Mouse (Mus musculus): ENCODE measurements around the gene Stip1.
A peak's percentile ranks its signal among the peaks of the same experiment; 100 is the strongest.

The Stip1 gene

GRCm38 (mm10) chr19:6985300-6985699 is 54.5 kb downstream of the Stip1 start:
- DNase-seq (ENCODE audit: low read depth) = no peak

- DNase-seq (ENCODE audit: low read depth) = no peak
These were observed 56.1 kb downstream of the Stip1 start for GRCm38 (mm10) chr19:6983621-6984020.

GRCm38 (mm10) chr19:6981465-6981864 is 58.3 kb downstream of the Stip1 start:
- DNase-seq (ENCODE audit: low read depth) = no peak

DNA sequence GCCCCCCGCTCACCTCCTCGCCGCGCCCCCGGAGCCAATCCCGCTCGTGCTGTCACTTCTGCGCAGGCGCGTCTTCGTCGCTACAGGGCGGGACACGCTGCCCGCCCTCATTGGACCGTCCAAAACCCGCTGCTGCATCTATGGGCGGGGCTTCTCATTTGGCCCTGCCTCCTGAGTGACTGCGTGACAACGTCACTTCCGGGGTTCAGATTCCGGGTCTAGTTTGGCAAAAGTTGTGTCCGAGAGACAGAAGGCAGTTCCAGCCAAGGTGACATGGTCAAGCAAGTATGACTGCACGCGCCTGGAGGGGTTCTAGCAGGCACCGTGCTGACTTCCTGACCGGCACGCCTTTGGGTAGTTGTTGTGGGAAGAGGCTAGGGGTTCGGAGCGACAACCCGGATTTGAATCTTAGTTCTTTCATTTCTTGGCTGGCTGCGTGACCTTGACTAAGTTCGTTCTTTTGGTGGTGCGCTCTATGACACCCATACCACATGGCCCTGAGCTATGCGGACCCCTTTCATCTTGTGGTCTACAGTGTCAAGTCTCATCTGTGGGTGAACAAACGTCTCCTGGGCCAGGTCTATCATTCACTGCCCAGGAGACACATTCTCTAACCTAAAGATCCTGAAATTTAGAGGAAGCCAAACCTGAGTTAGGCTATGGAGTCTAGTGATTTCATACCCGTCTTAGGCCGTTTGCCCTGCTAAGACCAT is 59.2 kb downstream of the Stip1 start, which contains the start of gene Fkbp2:
Fkbp2 (minus strand) TSS at position 121 of the 713 bp plus-strand sequence.
- peak; percentile 98 for DNase-seq (ENCODE audit: low read depth)

DNA sequence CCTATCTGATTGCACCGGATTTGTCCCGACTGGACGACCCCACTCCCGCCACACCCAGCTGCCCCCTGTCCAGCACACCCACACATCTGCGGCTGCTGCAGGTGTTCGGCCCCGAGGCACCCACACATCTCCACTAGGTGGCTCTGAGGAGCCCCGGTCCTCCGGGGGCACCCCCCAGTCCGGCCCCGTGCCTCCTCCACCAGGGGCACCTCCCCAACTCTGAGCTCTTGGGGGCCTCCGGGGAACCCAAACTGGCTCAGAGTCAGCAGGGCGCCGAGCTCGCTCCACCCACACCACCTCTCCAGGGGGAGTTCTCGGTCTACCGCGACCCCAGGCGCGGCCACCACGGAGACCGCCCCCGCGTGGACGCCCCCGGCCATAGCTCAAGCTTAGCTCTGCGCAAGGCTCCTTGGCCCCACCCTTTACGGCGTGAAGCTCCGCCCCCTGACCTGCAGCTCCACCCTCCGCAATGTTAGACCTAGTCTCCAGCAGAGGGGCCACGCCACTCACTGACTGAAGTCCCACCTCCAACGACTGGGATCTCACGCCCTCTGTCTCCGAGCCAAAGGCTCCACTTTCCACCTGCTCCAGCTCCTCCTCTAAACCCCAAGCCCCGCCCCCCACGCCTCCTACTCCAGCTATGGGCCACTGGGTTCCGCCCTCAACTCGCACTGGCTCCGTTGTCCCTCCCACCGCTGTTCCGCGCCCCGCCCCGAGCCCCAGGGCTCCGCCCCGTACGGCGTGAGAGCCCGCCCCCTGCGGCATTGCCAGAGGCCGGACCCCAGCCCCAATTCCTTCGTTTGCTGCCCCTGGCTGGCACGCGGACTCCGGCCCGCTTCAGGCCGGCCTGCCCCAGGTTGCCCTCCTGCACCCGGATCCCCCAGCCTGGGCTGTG is 60.0 kb downstream of the Stip1 start:
- DNase-seq (ENCODE audit: low read depth) = peak; percentile 99

- no peak for DNase-seq (ENCODE audit: low read depth)
These were observed 60.7 kb downstream of the Stip1 start for GRCm38 (mm10) chr19:6979001-6979479.

- no peak for DNase-seq (ENCODE audit: low read depth)
These were observed 61.2 kb downstream of the Stip1 start for GRCm38 (mm10) chr19:6978639-6978974.

DNA sequence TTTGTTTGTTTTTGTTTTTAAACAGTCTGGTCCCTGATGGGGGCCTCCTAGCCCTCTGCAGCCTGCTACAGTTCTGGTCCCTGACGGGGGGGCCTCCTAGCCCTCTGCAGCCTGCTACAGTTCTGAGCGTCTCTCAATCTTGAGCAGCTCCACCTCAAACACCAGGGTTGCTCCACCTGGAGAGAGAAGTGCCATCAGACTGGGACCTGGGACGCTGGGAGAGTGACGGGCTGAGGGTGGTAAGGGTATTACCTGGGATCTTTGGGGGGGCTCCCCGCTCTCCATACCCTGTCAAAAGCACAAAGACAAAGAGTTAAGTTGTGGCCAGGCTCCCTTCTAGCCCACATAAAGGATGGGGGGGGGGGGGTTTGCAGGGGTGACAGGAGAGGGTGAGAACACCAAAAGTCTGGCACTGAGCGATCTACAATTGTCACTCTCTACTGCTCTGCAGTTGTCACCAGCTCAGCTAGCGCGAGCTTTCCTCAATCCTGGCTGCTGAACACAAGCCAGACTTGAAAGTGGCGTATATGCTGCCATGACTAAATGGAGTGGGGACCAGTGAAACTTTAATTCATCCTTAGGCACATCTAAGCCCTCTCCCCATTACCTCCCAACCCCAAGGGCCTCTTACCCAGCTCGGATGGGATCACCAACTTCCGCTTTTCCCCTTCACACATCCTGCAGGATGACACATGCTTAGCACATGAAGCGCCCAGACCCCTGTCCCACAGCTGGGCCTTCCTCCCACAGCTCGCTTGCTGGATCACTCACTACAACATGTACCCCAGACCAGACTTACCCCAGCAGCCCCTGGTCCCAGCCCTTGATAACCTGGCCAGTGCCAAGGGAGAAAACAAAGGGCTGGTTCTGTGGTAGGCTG is 61.8 kb downstream of the Stip1 start:
- no peak for DNase-seq (ENCODE audit: low read depth)

GRCm38 (mm10) chr19:6975537-6976521 is 63.9 kb downstream of the Stip1 start, which contains the start of gene Plcb3:
Gene Plcb3 (minus strand): TSS chr19:6976470.
- no peak for DNase-seq (ENCODE audit: low read depth)

- DNase-seq (ENCODE audit: low read depth) = peak; percentile 84
These were observed 65.3 kb downstream of the Stip1 start, which contains the start of gene Ppp1r14b for GRCm38 (mm10) chr19:6974211-6975205. Gene Ppp1r14b (plus strand): TSS chr19:6974968.

GRCm38 (mm10) chr19:6973581-6974190 is 66.1 kb downstream of the Stip1 start:
- no peak for DNase-seq (ENCODE audit: low read depth)

- DNase-seq (ENCODE audit: low read depth) = no peak
These were observed 67.4 kb downstream of the Stip1 start for GRCm38 (mm10) chr19:6972247-6972917.

DNA sequence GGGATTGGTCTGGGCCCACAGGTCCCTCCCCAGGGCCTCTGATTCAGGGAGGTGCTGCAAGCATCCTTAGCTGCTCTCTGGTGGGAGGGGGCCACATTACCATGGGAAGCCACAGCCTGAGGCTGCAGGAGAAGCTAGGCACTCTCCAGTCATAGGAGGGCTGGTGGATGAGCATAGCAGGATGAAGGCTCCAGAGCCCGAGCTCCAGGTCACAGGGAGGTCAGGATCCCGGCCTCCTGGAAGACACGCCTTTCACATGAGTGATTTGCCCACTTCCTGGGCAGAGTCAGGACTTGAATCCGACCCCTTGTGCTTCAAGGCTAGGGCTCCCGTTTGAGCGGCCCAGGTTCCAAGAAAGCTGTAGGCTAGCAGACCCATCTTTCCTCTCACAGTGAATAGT is 68.1 kb downstream of the Stip1 start:
- DNase-seq (ENCODE audit: low read depth) = no peak
